Mouse (Mus musculus) hindbrain, embryonic 16.5 days (tissue): Measurements from ENCODE around the gene Efr3b. TPM values are rescaled to one million over a fixed set of nuclear protein-coding genes. Genes with fewer than 3 reads are reported as not detected.

Experiments
- ATAC-seq: fragments of 200-750 bp; cut with Nextera tagmentation; 2 replicates; pipeline ENCODE4 v1.8.0; 2017; ENCODE audit warnings: moderate TSS enrichment, moderate library complexity
- H3K27ac ChIP-seq: fragments of 300-500 bp; sonication (generic); 2 replicates; pipeline ENCODE4 v1.5.1; 2014; ENCODE audit warnings: low read depth, mild to moderate bottlenecking, control low read depth, low read length, moderate library complexity
- H3K27me3 ChIP-seq: fragments of 300-500 bp; sonication (generic); replicated peaks from 2 replicates; pipeline ENCODE4 v1.6.1; 2014; ENCODE audit warnings: low read length; ENCODE audit not compliant: control insufficient read depth, insufficient read depth
- H3K36me3 ChIP-seq: fragments of 300-500 bp; sonication (generic); 2 replicates; pipeline ENCODE4 v1.6.1; 2014; ENCODE audit warnings: mild to moderate bottlenecking, low read length, moderate library complexity, mixed read lengths; ENCODE audit not compliant: control insufficient read depth, insufficient read depth
- H3K4me1 ChIP-seq: fragments of 300-500 bp; sonication (generic); 2 replicates; pipeline ENCODE4 v1.6.1; 2014; ENCODE audit warnings: low read depth, low read length; ENCODE audit not compliant: control insufficient read depth, insufficient read depth
- H3K4me2 ChIP-seq: fragments of 300-500 bp; sonication (generic); 2 replicates; pipeline ENCODE4 v1.6.1; 2014; ENCODE audit warnings: mild to moderate bottlenecking, low read length, control low read depth, moderate library complexity
- H3K4me3 ChIP-seq: fragments of 300-500 bp; sonication (generic); 2 replicates; pipeline ENCODE4 v1.5.1; 2014; ENCODE audit warnings: mild to moderate bottlenecking, low read length, control low read depth, moderate library complexity
- H3K9ac ChIP-seq: fragments of 300-500 bp; sonication (generic); 2 replicates; pipeline ENCODE4 v1.6.1; 2014; ENCODE audit warnings: low read depth, mild to moderate bottlenecking, control low read depth, low read length, moderate library complexity
- H3K9me3 ChIP-seq: fragments of 300-500 bp; sonication (generic); 2 replicates; pipeline ENCODE4 v1.6.1; 2014; ENCODE audit warnings: mild to moderate bottlenecking, low read length, moderate library complexity; ENCODE audit not compliant: control insufficient read depth
- WGBS: fragments of 180-500 bp; shearing (Covaris S2); extraction: QIAGEN DNeasy Blood & Tissue Kit; methylation state at CpG from one replicate; pipeline ENCODE4 v1.1.7; 2014; 5-methylcytosine and 5-hydroxymethylcytosine counted together
- polyA plus RNA-seq: library from polyadenylated mRNA; unstranded; fragments of >200 nt; fragmentation: Nextera tagmentation; extraction: Ambion mirVana; gene quantifications from 2 replicates; pipeline ENCODE4 v1.2.1, GENCODE M21; 2015

Efr3b gene
- polyA plus RNA-seq, 1 experiment from 2014 or later = 34.2 TPM

- ATAC-seq = no peak
- WGBS = 32% methylated on average over 6 of the region's 6 CpGs
Measured at GRCm38 (mm10) chr12:4048031-4048430, 9.3 kb upstream of the Efr3b start.

GRCm38 (mm10) chr12:4045992-4046391, 7.3 kb upstream of the Efr3b start:
- H3K36me3 ChIP-seq = no peaks in the 10 kb centered on the region
- no peaks in the 10 kb centered on the region for H3K9me3 ChIP-seq
- H3K27ac ChIP-seq = no peak overlapping the region
- 78% methylated on average over 1 of the region's 1 CpGs for WGBS
- no peak overlapping the region for H3K9ac ChIP-seq
- no peak for ATAC-seq
- no peaks in the 10 kb centered on the region for H3K27me3 ChIP-seq
- H3K4me1 ChIP-seq = no peaks in the 10 kb centered on the region
- no peak overlapping the region for H3K4me2 ChIP-seq
- H3K4me3 ChIP-seq = no peak overlapping the region

More at GRCm38 (mm10) chr12:4048031-4048430, 9.3 kb upstream of the Efr3b start:
- Histone ChIP-seq H3K4me3 (no peak overlapping the region), H3K36me3 (no peaks in the 10 kb centered on the region), H3K9me3 (no peaks in the 10 kb centered on the region), H3K27me3 (no peaks in the 10 kb centered on the region), H3K4me2 (no peak overlapping the region), H3K27ac (no peak overlapping the region), H3K4me1 (no peaks in the 10 kb centered on the region), H3K9ac (no peak overlapping the region)

GRCm38 (mm10) chr12:4042411-4042810, 3.7 kb upstream of the Efr3b start:
- peaks cover 5% of the 10 kb centered on the region for H3K4me1 ChIP-seq
- H3K4me2 ChIP-seq = no peak overlapping the region
- no peaks in the 10 kb centered on the region for H3K27me3 ChIP-seq
- no peaks in the 10 kb centered on the region for H3K36me3 ChIP-seq
- H3K27ac ChIP-seq = no peak overlapping the region
- no peaks in the 10 kb centered on the region for H3K9me3 ChIP-seq
- H3K9ac ChIP-seq = no peak overlapping the region
- no peak overlapping the region for H3K4me3 ChIP-seq
- 73% methylated on average over 5 of the region's 5 CpGs for WGBS
- ATAC-seq = no peak

GRCm38 (mm10) chr12:4039046-4039445, 331 bp upstream of the Efr3b start:
- Histone ChIP-seq H3K4me2 (peak overlapping the region; percentile 75), H3K9ac (peak overlapping the region; percentile 93), H3K27me3 (no peaks in the 10 kb centered on the region), H3K4me1 (peaks cover 24% of the 10 kb centered on the region), H3K9me3 (no peaks in the 10 kb centered on the region), H3K36me3 (no peaks in the 10 kb centered on the region), H3K27ac (peak overlapping the region; percentile 82; the same call in 1 of the 2 replicates), H3K4me3 (peak overlapping the region; percentile 92)
- no peak; the same call in 1 of the 2 replicates for ATAC-seq
- 1% methylated on average over 12 of the region's 13 CpGs for WGBS

GRCm38 (mm10) chr12:4037511-4037910, 1.2 kb downstream of the Efr3b start:
- Histone ChIP-seq H3K4me2 (peak overlapping the region; percentile 75), H3K9me3 (no peaks in the 10 kb centered on the region), H3K4me1 (peaks cover 24% of the 10 kb centered on the region), H3K9ac (peak overlapping the region; percentile 93), H3K36me3 (no peaks in the 10 kb centered on the region), H3K27ac (peak overlapping the region; percentile 82), H3K4me3 (peak overlapping the region; percentile 92), H3K27me3 (no peaks in the 10 kb centered on the region)
- 17% methylated on average over 5 of the region's 5 CpGs for WGBS
- ATAC-seq = peak; percentile 12; the same call in 1 of the 2 replicates

GRCm38 (mm10) chr12:4036157-4036556, 2.6 kb downstream of the Efr3b start:
- Histone ChIP-seq H3K27ac (no peak overlapping the region), H3K4me3 (no peak overlapping the region), H3K9ac (no peak overlapping the region), H3K27me3 (no peaks in the 10 kb centered on the region), H3K36me3 (no peaks in the 10 kb centered on the region), H3K4me2 (peak overlapping the region; percentile 7; the same call in 1 of the 2 replicates), H3K9me3 (no peaks in the 10 kb centered on the region), H3K4me1 (peaks cover 24% of the 10 kb centered on the region)
- no peak for ATAC-seq
- 94% methylated on average over 5 of the region's 5 CpGs for WGBS

DNA sequence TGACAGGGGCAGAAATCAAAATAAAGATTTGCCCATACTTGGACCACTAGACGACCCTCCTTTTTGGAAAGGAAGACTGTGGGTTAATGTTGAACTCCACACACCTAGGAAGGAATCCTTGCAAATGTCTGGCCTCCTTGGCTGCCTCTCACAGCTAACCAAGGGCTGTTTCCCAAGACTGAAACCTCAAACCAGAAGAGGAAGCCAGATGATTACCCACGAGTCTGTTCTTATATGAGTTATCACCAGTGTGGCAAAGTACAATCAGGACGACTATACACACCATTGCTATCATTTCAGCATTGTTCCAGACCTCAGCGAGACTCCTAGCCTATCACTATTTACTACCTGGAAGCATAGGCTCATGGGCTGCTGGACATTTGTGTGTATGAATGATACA, 9.7 kb downstream of the Efr3b start:
- no peaks in the 10 kb centered on the region for H3K36me3 ChIP-seq
- no peak overlapping the region for H3K9ac ChIP-seq
- H3K4me2 ChIP-seq = no peak overlapping the region
- 82% methylated on average over 4 of the region's 4 CpGs for WGBS
- H3K27me3 ChIP-seq = no peaks in the 10 kb centered on the region
- no peaks in the 10 kb centered on the region; the same call in 1 of the 2 replicates for H3K4me1 ChIP-seq
- no peaks in the 10 kb centered on the region for H3K9me3 ChIP-seq
- no peak for ATAC-seq
- H3K27ac ChIP-seq = no peak overlapping the region
- no peak overlapping the region for H3K4me3 ChIP-seq

- no peak for ATAC-seq
- Histone ChIP-seq H3K4me1 (no peaks in the 10 kb centered on the region; the same call in 1 of the 2 replicates), H3K4me2 (no peak overlapping the region), H3K9ac (no peak overlapping the region), H3K36me3 (no peaks in the 10 kb centered on the region), H3K27ac (no peak overlapping the region), H3K4me3 (no peak overlapping the region), H3K9me3 (no peaks in the 10 kb centered on the region), H3K27me3 (no peaks in the 10 kb centered on the region)
- WGBS = 85% methylated on average over 11 of the region's 11 CpGs
Measured at GRCm38 (mm10) chr12:4028516-4028915, 10.2 kb downstream of the Efr3b start.

- Histone ChIP-seq H3K27me3 (no peaks in the 10 kb centered on the region), H3K4me3 (no peak overlapping the region), H3K4me2 (no peak overlapping the region), H3K36me3 (no peaks in the 10 kb centered on the region), H3K27ac (no peak overlapping the region), H3K4me1 (peaks cover 4% of the 10 kb centered on the region; the same call in 1 of the 2 replicates), H3K9ac (no peak overlapping the region), H3K9me3 (no peaks in the 10 kb centered on the region)
- WGBS = 69% methylated on average over 5 of the region's 5 CpGs
- ATAC-seq = no peak
Measured at GRCm38 (mm10) chr12:4024356-4024755, 14.4 kb downstream of the Efr3b start.

DNA sequence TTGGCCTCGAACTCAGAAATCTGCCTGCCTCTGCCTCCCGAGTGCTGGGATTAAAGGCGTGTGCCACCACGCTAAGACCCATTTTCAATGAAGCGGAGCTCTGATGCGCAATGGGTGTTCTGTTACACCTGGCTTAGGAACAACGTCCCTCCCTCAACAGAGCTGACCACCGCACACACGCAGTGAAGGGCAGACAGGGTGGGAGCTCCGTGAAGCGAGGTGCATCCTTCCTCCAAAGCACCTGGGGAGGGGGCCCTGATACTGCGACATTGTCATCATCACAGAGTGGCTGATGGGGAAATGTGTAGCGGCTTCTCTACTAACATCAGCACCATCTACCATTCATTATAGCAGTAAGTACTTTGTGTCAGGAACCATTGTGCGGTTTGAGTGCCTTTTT, 15.2 kb downstream of the Efr3b start:
- H3K27me3 ChIP-seq = no peaks in the 10 kb centered on the region
- no peak overlapping the region for H3K4me2 ChIP-seq
- no peak overlapping the region for H3K27ac ChIP-seq
- H3K9ac ChIP-seq = no peak overlapping the region
- no peaks in the 10 kb centered on the region for H3K36me3 ChIP-seq
- WGBS = 93% methylated on average over 14 of the region's 14 CpGs
- no peak for ATAC-seq
- H3K4me1 ChIP-seq = peaks cover 4% of the 10 kb centered on the region; the same call in 1 of the 2 replicates
- H3K4me3 ChIP-seq = no peak overlapping the region
- no peaks in the 10 kb centered on the region for H3K9me3 ChIP-seq
